ENCODE assay signal across 12 mouse cellular contexts in genomic region chr1:77510623-77511022, GRCm38 (mm10). TPM values are rescaled to one million over a fixed set of nuclear protein-coding genes. Genes with fewer than 3 reads are reported as not detected.
A peak's percentile ranks its signal among the peaks of the same experiment; 100 is the strongest.
DNase-seq lines count a peak whose midpoint lies in the region; ATAC-seq and TF ChIP-seq lines count a peak whose summit lies in the region.
"Had no signal": no experiment of that assay in that cellular context is flagged by ENCODE, and none has a peak within 500 bp of the region (broad histone marks: within the 10 kb centered on the region; RNA-seq: fewer than 3 reads in every experiment).

No protein-coding gene starts in this region.

- no peak for ATAC-seq in embryonic facial prominence, embryonic 12.5 days (ENCODE audit: insufficient number of reproducible peaks, insufficient read depth, low FRiP score, low TSS enrichment)
- no peak for ATAC-seq in forebrain, embryonic 12.5 days (ENCODE audit: low FRiP score)
- ATAC-seq in hindbrain, embryonic 16.5 days = no peak
- no peak for ATAC-seq in midbrain, embryonic 16.5 days
- no peak for ATAC-seq in erythroblast, adult 5-6 weeks (replicated peaks; ENCODE audit: low FRiP score, poor library complexity, severe bottlenecking)
- ATAC-seq: lung, postnatal 0 days had no signal

- intact Hi-C loops in left cerebral cortex, postnatal 36 days (cut with DNase I) = loop anchor here (5.0 to 10.0 kb wide), 3 partner anchors 98 to 326 kb away; no protein-coding TSS in a partner anchor

- peak overlapping the region; percentile 81 for H3K4me2 ChIP-seq in embryonic facial prominence, embryonic 12.5 days (replicated peaks)
- H3K4me2 ChIP-seq in forebrain, embryonic 12.5 days = peak overlapping the region; percentile 92
- peak overlapping the region; percentile 96 for H3K4me2 ChIP-seq in hindbrain, embryonic 16.5 days (ENCODE audit: low read length)
- peak overlapping the region; percentile 82 for H3K4me2 ChIP-seq in midbrain, embryonic 16.5 days (ENCODE audit: low read length)
- H3K4me2 ChIP-seq: heart, embryonic 15.5 days had no signal

- DNase-seq in left cerebral cortex, postnatal 36 days (ENCODE audit: low spot score in 2 of 2) = no peak
- no peak for DNase-seq in cerebellum, adult 2 months
- DNase-seq: cerebellum, adult 11-12 months; kidney, adult 11 months; liver had no signal

- H3K4me3 ChIP-seq in embryonic facial prominence, embryonic 12.5 days = peak overlapping the region; percentile 75
- peak overlapping the region; percentile 78 for H3K4me3 ChIP-seq in forebrain, embryonic 12.5 days (replicated peaks)
- H3K4me3 ChIP-seq in hindbrain, embryonic 16.5 days (ENCODE audit: low read length) = peak overlapping the region; percentile 48
- H3K4me3 ChIP-seq in midbrain, embryonic 16.5 days (ENCODE audit: low read depth, low read length) = peak overlapping the region; percentile 57; the same call in 1 of the 2 replicates
- no peak overlapping the region for H3K4me3 ChIP-seq in cerebellum, adult 2 months (replicated peaks; ENCODE audit: insufficient read depth, low read depth, low read length)
- H3K4me3 ChIP-seq: heart, embryonic 15.5 days had no signal

- TF ChIP-seq CTCF in cerebellum, adult 2 months (IDR thresholded peaks at IDR 0.05; ENCODE audit: borderline replicate concordance, insufficient read depth, low read depth, low read length) = no peak

- no peaks in the 10 kb centered on the region for H3K9me3 ChIP-seq in embryonic facial prominence, embryonic 12.5 days
- H3K9me3 ChIP-seq in forebrain, embryonic 12.5 days = no peaks in the 10 kb centered on the region
- H3K9me3 ChIP-seq in hindbrain, embryonic 16.5 days (ENCODE audit: control insufficient read depth, low read length) = no peaks in the 10 kb centered on the region
- H3K9me3 ChIP-seq in midbrain, embryonic 16.5 days (replicated peaks; ENCODE audit: control insufficient read depth, low read length, poor library complexity, severe bottlenecking) = no peaks in the 10 kb centered on the region
- H3K9me3 ChIP-seq: heart, embryonic 15.5 days had no signal

- H3K4me1 ChIP-seq in embryonic facial prominence, embryonic 12.5 days = peaks cover 36% of the 10 kb centered on the region
- H3K4me1 ChIP-seq in forebrain, embryonic 12.5 days = peaks cover 53% of the 10 kb centered on the region
- peaks cover 22% of the 10 kb centered on the region for H3K4me1 ChIP-seq in hindbrain, embryonic 16.5 days (ENCODE audit: control insufficient read depth, insufficient read depth, low read depth, low read length)
- H3K4me1 ChIP-seq in midbrain, embryonic 16.5 days (ENCODE audit: control insufficient read depth, insufficient read depth, low read length) = peaks cover 40% of the 10 kb centered on the region
- no peaks in the 10 kb centered on the region for H3K4me1 ChIP-seq in cerebellum, adult 2 months (ENCODE audit: control insufficient read depth, insufficient read depth, low read length)

- TF ChIP-seq POLR2A in cerebellum, adult 2 months (IDR thresholded peaks at IDR 0.05; ENCODE audit: borderline replicate concordance, insufficient read depth, low read length) = no peak

- peaks cover 15% of the 10 kb centered on the region for H3K36me3 ChIP-seq in embryonic facial prominence, embryonic 12.5 days
- peaks cover 33% of the 10 kb centered on the region for H3K36me3 ChIP-seq in forebrain, embryonic 12.5 days (replicated peaks)
- no peaks in the 10 kb centered on the region for H3K36me3 ChIP-seq in hindbrain, embryonic 16.5 days (ENCODE audit: control insufficient read depth, insufficient read depth, low read length)
- no peaks in the 10 kb centered on the region for H3K36me3 ChIP-seq in midbrain, embryonic 16.5 days (ENCODE audit: control insufficient read depth, insufficient read depth, low read length)

- H3K27me3 ChIP-seq in embryonic facial prominence, embryonic 12.5 days = no peaks in the 10 kb centered on the region
- H3K27me3 ChIP-seq in forebrain, embryonic 12.5 days = no peaks in the 10 kb centered on the region; the same call in 1 of the 2 replicates
- H3K27me3 ChIP-seq in hindbrain, embryonic 16.5 days (replicated peaks; ENCODE audit: control insufficient read depth, insufficient read depth, low read length) = no peaks in the 10 kb centered on the region
- H3K27me3 ChIP-seq in midbrain, embryonic 16.5 days (ENCODE audit: control insufficient read depth, insufficient read depth, low read depth, low read length) = no peaks in the 10 kb centered on the region
- H3K27me3 ChIP-seq in cerebellum, adult 2 months (ENCODE audit: control insufficient read depth, insufficient read depth, low read length) = no peaks in the 10 kb centered on the region; the same call in 1 of the 2 replicates

- H3K27ac ChIP-seq in embryonic facial prominence, embryonic 12.5 days = no peak overlapping the region
- no peak overlapping the region for H3K27ac ChIP-seq in forebrain, embryonic 12.5 days
- no peak overlapping the region for H3K27ac ChIP-seq in hindbrain, embryonic 16.5 days (ENCODE audit: low read depth, low read length)
- H3K27ac ChIP-seq in midbrain, embryonic 16.5 days (ENCODE audit: low read length) = peak overlapping the region; percentile 75; the same call in 1 of the 2 replicates
- no peak overlapping the region for H3K27ac ChIP-seq in cerebellum, adult 2 months (ENCODE audit: insufficient read depth, low read length)
- H3K27ac ChIP-seq: heart, embryonic 15.5 days had no signal

- WGBS in embryonic facial prominence, embryonic 12.5 days = 46% methylated on average over 5 of the region's 5 CpGs
- 40% methylated on average over 5 of the region's 5 CpGs for WGBS in forebrain, embryonic 12.5 days
- 35% methylated on average over 5 of the region's 5 CpGs for WGBS in hindbrain, embryonic 16.5 days
- WGBS in midbrain, embryonic 16.5 days = 48% methylated on average over 5 of the region's 5 CpGs
- 92% methylated on average over 5 of the region's 5 CpGs for WGBS in cerebellum, adult 2 months

- H3K9ac ChIP-seq in embryonic facial prominence, embryonic 12.5 days = no peak overlapping the region
- peak overlapping the region; percentile 54 for H3K9ac ChIP-seq in forebrain, embryonic 12.5 days
- no peak overlapping the region for H3K9ac ChIP-seq in hindbrain, embryonic 16.5 days (ENCODE audit: low read depth, low read length)
- peak overlapping the region; percentile 36; the same call in 1 of the 2 replicates for H3K9ac ChIP-seq in midbrain, embryonic 16.5 days (ENCODE audit: low read depth, low read length)
- H3K9ac ChIP-seq: heart, embryonic 15.5 days had no signal

RNA-seq across cellular contexts. Expression of gene Epha4, which starts 4.3 kb away (rescaled TPM):
- polyA plus RNA-seq in embryonic facial prominence, embryonic 12.5 days (2016; fragmentation: Nextera tagmentation; extraction: Ambion mirVana) = 60.1 and 63.6 TPM in 2 replicates
- polyA plus RNA-seq in forebrain, embryonic 12.5 days (2016; fragmentation: Nextera tagmentation; extraction: Ambion mirVana) = 56.2 and 58.4 TPM in 2 replicates
- polyA plus RNA-seq in hindbrain, embryonic 16.5 days (2015; fragmentation: Nextera tagmentation; extraction: Ambion mirVana) = 37.7 and 40.8 TPM in 2 replicates
- polyA plus RNA-seq in midbrain, embryonic 16.5 days (2015; fragmentation: Nextera tagmentation; extraction: Ambion mirVana) = 30.4 and 36.8 TPM in 2 replicates
- total RNA-seq in left cerebral cortex, postnatal 36 days (2021) = 100 to 1,000 TPM; 173 to 182 TPM
- 0.77 TPM in 1 of 2 replicates, not detected in the other for total RNA-seq in erythroblast, adult 5-6 weeks (2015; ENCODE audit: low replicate concordance)
- total RNA-seq in erythroblast, adult 5-6 weeks (2017; ENCODE audit: low replicate concordance) = 0.09 and 0.56 TPM in 2 replicates
- 11.6 and 12.5 TPM in 2 replicates for polyA plus RNA-seq in cerebellum, adult 2 months (2012; rRNA removed)

Comparison
In these comparisons a context has a peak if more than half of its experiments do, and no peak if none do; other contexts are left out.
1. H3K9ac ChIP-seq: peak in forebrain, embryonic 12.5 days (single experiment) and midbrain, embryonic 16.5 days (single experiment); none in embryonic facial prominence, embryonic 12.5 days (single experiment) and hindbrain, embryonic 16.5 days (single experiment).
2. Peak in every context shown above with its lines, with median percentiles within 50 percentile points of each other: H3K4me2 ChIP-seq.